Mouse (Mus musculus): Measurements from ENCODE around the gene Polr2e.

DNA sequence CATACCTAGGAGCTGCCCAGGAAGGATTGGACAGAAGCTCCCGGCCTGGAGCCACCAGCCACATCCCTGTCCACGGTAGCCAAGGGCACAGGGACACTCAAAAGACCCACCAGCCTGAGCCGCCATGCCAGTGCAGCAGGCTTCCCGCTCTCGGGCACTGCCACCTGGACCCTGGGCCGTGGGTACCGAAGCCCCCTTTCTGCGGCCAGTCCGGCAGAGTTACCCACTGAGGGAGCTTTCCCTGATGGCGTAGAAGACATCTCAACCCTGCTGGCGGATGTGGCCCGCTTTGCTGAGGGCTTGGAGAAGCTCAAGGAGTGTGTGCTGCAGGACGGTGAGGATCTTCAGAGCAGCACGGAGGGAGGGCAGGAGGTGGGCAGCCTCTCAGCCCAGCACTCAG, 21.8 kb downstream of the Polr2e start:
- no peak for TF ChIP-seq POLR2A (IDR thresholded peaks at IDR 0.05; ENCODE audit: borderline replicate concordance, extremely low read depth, low read depth, low read length)
- TF ChIP-seq CTCF (IDR thresholded peaks at IDR 0.05; ENCODE audit: insufficient read depth, low read length): no peak
